In genomic region chr10:105932786-105933185, GRCm38 (mm10) we compare ENCODE assay signal across 27 mouse cellular contexts.
"Had no signal": no experiment of that assay in that cellular context is flagged by ENCODE, and none has a peak within 500 bp of the region (broad histone marks: within the 10 kb centered on the region; RNA-seq: fewer than 3 reads in every experiment).

No protein-coding gene starts in this region.

- DNase-seq: gastrocnemius, postnatal 14 days; gastrocnemius, postnatal 36 days; heart, adult 11 months; heart, adult 2 months; heart, postnatal 14 days; heart, postnatal 36 days; kidney, adult 11 months; kidney, adult 2 months; kidney, adult 9 months; kidney, postnatal 14 days; kidney, postnatal 36 days; layer of hippocampus, adult 9-11 months; layer of hippocampus, postnatal 36 days; left cerebral cortex, postnatal 4 days had no signal

- H3K4me1 ChIP-seq: heart, embryonic 13.5 days; heart, embryonic 15.5 days; hindbrain, embryonic 12.5 days; kidney, embryonic 15.5 days; limb, embryonic 13.5 days; limb, embryonic 15.5 days; liver, embryonic 12.5 days had no signal

- H3K4me3 ChIP-seq: heart, adult 2 months; heart, embryonic 13.5 days; heart, embryonic 15.5 days; hindbrain, embryonic 12.5 days; kidney, embryonic 15.5 days; limb, embryonic 13.5 days; limb, embryonic 15.5 days; liver, embryonic 12.5 days had no signal

- H3K9ac ChIP-seq: heart, embryonic 13.5 days; heart, embryonic 15.5 days; hindbrain, embryonic 12.5 days; hindbrain, embryonic 14.5 days; kidney, embryonic 15.5 days; limb, embryonic 13.5 days; limb, embryonic 15.5 days; liver, embryonic 12.5 days; liver, embryonic 14.5 days had no signal

- H3K9me3 ChIP-seq: heart, embryonic 13.5 days; heart, embryonic 15.5 days; hindbrain, embryonic 12.5 days; kidney, embryonic 15.5 days; limb, embryonic 13.5 days; limb, embryonic 15.5 days; liver, embryonic 12.5 days had no signal

- H3K36me3 ChIP-seq: heart, embryonic 13.5 days; heart, embryonic 15.5 days; hindbrain, embryonic 12.5 days; kidney, embryonic 15.5 days; limb, embryonic 13.5 days; limb, embryonic 15.5 days; liver, embryonic 12.5 days had no signal

- ATAC-seq: hindbrain, embryonic 16.5 days; intestine, embryonic 16.5 days; liver, embryonic 12.5 days had no signal

- H3K27me3 ChIP-seq: heart, embryonic 13.5 days; heart, embryonic 15.5 days; hindbrain, embryonic 12.5 days; kidney, embryonic 15.5 days; limb, embryonic 13.5 days; limb, embryonic 15.5 days; liver, embryonic 12.5 days had no signal

- H3K27ac ChIP-seq: heart, adult 2 months; heart, embryonic 13.5 days; heart, embryonic 15.5 days; hindbrain, embryonic 12.5 days; hindbrain, embryonic 14.5 days; kidney, embryonic 15.5 days; kidney, postnatal 0 days; limb, embryonic 13.5 days; limb, embryonic 15.5 days; liver, embryonic 12.5 days; liver, embryonic 14.5 days had no signal

- H3K4me2 ChIP-seq: heart, embryonic 11.5 days; heart, embryonic 13.5 days; heart, embryonic 15.5 days; hindbrain, embryonic 12.5 days; hindbrain, embryonic 14.5 days; kidney, embryonic 15.5 days; limb, embryonic 13.5 days; limb, embryonic 15.5 days; liver, embryonic 12.5 days had no signal
